Mouse (Mus musculus) hindbrain, embryonic 14.5 days (tissue): Measurements from ENCODE around the gene Asprv1. TPM values are rescaled to one million over a fixed set of nuclear protein-coding genes. Genes with fewer than 3 reads are reported as not detected.

Source experiments
- ATAC-seq: fragments of 200-750 bp; cut with Nextera tagmentation; 2 replicates; pipeline ENCODE4 v1.8.0; 2017; ENCODE audit warnings: moderate number of reproducible peaks, mild to moderate bottlenecking, moderate TSS enrichment, moderate library complexity; ENCODE audit not compliant: low FRiP score
- DNase-seq: peaks from one replicate; pipeline ENCODE4 v3.0.0-alpha.2; 2015; ENCODE audit warnings: low spot score
- H3K27ac ChIP-seq: fragments of 300-500 bp; sonication (generic); 2 replicates; pipeline ENCODE4 v1.5.1; 2014; ENCODE audit warnings: mild to moderate bottlenecking, moderate library complexity
- H3K27me3 ChIP-seq: fragments of 300-500 bp; sonication (generic); 2 replicates; pipeline ENCODE4 v1.6.1; 2014; ENCODE audit warnings: mild to moderate bottlenecking, low read length, mixed read lengths; ENCODE audit not compliant: control insufficient read depth, insufficient read depth
- H3K36me3 ChIP-seq: fragments of 300-500 bp; sonication (generic); replicated peaks from 2 replicates; pipeline ENCODE4 v1.6.1; 2014; ENCODE audit not compliant: control insufficient read depth, insufficient read depth
- H3K4me1 ChIP-seq: fragments of 300-500 bp; sonication (generic); replicated peaks from 2 replicates; pipeline ENCODE4 v1.6.1; 2014; ENCODE audit warnings: antibody characterized with exemption, low read length, mixed read lengths; ENCODE audit not compliant: control insufficient read depth, insufficient read depth
- H3K4me2 ChIP-seq: fragments of 300-500 bp; sonication (generic); replicated peaks from 2 replicates; pipeline ENCODE4 v1.6.1; 2014; ENCODE audit warnings: mild to moderate bottlenecking, moderate library complexity
- H3K4me3 ChIP-seq: fragments of 300-500 bp; sonication (generic); replicated peaks from 2 replicates; pipeline ENCODE4 v1.5.1; 2014; ENCODE audit warnings: mild to moderate bottlenecking, low read length
- H3K9ac ChIP-seq: fragments of 300-500 bp; sonication (generic); 2 replicates; pipeline ENCODE4 v1.6.1; 2014
- H3K9me3 ChIP-seq: fragments of 300-500 bp; sonication (generic); 2 replicates; pipeline ENCODE4 v1.6.1; 2016; ENCODE audit warnings: low read length; ENCODE audit not compliant: control insufficient read depth
- WGBS: fragments of 180-500 bp; shearing (Covaris S2); extraction: QIAGEN DNeasy Blood & Tissue Kit; methylation state at CpG from one replicate; pipeline ENCODE4 v1.1.7; 2014; 5-methylcytosine and 5-hydroxymethylcytosine counted together
- polyA plus RNA-seq: library from polyadenylated mRNA; unstranded; fragments of >200 nt; fragmentation: Nextera tagmentation; extraction: Ambion mirVana; gene quantifications from 2 replicates; pipeline ENCODE4 v1.2.1, GENCODE M21; 2014

Gene Asprv1
- polyA plus RNA-seq, 1 experiment from 2014 or later = 0.86 TPM

GRCm38 (mm10) chr6:86669240-86669727, 41.3 kb downstream of the Asprv1 start:
- ATAC-seq = peak; percentile 100
- H3K36me3 ChIP-seq = peaks cover 36% of the 10 kb centered on the region
- no peaks in the 10 kb centered on the region for H3K27me3 ChIP-seq
- peak overlapping the region; percentile 60 for H3K27ac ChIP-seq
- peak; percentile 99 for DNase-seq
- peak overlapping the region; percentile 82 for H3K4me2 ChIP-seq
- H3K4me3 ChIP-seq = peak overlapping the region; percentile 97
- no peaks in the 10 kb centered on the region for H3K9me3 ChIP-seq
- under 1% methylated on average over 32 of the region's 37 CpGs for WGBS
- H3K4me1 ChIP-seq = peaks cover 23% of the 10 kb centered on the region
- peak overlapping the region; percentile 50 for H3K9ac ChIP-seq

- ATAC-seq = no peak
- Histone ChIP-seq H3K27ac (no peak overlapping the region), H3K9me3 (no peaks in the 10 kb centered on the region), H3K27me3 (no peaks in the 10 kb centered on the region), H3K4me2 (no peak overlapping the region), H3K36me3 (peaks cover 42% of the 10 kb centered on the region), H3K4me3 (no peak overlapping the region), H3K4me1 (peaks cover 23% of the 10 kb centered on the region), H3K9ac (no peak overlapping the region)
- WGBS = 10% methylated on average over 2 of the region's 2 CpGs
- DNase-seq = peak; percentile 91
These were observed 42.9 kb downstream of the Asprv1 start for GRCm38 (mm10) chr6:86670873-86671272.

- WGBS = 81% methylated on average over 6 of the region's 6 CpGs
- no peak for ATAC-seq
- Histone ChIP-seq H3K27me3 (no peaks in the 10 kb centered on the region), H3K36me3 (peaks cover 91% of the 10 kb centered on the region), H3K4me1 (peaks cover 1% of the 10 kb centered on the region; the same call in 1 of the 2 replicates), H3K4me3 (no peak overlapping the region), H3K9me3 (no peaks in the 10 kb centered on the region), H3K27ac (no peak overlapping the region), H3K9ac (no peak overlapping the region), H3K4me2 (no peak overlapping the region)
- no peak for DNase-seq
These were observed 50.4 kb downstream of the Asprv1 start for GRCm38 (mm10) chr6:86678341-86678740.

Other genes starting within 250 kb of the Asprv1 start
- 94.9 and 99.9 TPM in 2 replicates for gene Pcyox1, start 231.0 kb upstream of the Asprv1 start, polyA plus RNA-seq
- 267 and 306 TPM in 2 replicates for gene Tia1, start 223.9 kb upstream of the Asprv1 start, polyA plus RNA-seq
- gene Gm44790, start 201.5 kb upstream of the Asprv1 start, polyA plus RNA-seq = not detected in 2 replicates
- 19.2 and 21.6 TPM in 2 replicates for gene C87436, start 189.8 kb upstream of the Asprv1 start, polyA plus RNA-seq
- 313 and 316 TPM in 2 replicates for gene Pcbp1, start 101.8 kb upstream of the Asprv1 start, polyA plus RNA-seq
- gene Mxd1, start 41.0 kb downstream of the Asprv1 start, polyA plus RNA-seq = 16.6 and 19.6 TPM in 2 replicates
- gene Snrnp27, start 56.4 kb downstream of the Asprv1 start, polyA plus RNA-seq = 95.1 and 99.1 TPM in 2 replicates
- gene Gmcl1, start 105.2 kb downstream of the Asprv1 start, polyA plus RNA-seq = 40.8 and 44.8 TPM in 2 replicates
- 5.2 and 5.7 TPM in 2 replicates for gene Anxa4, start 165.4 kb downstream of the Asprv1 start, polyA plus RNA-seq
- gene Aak1, start 221.4 kb downstream of the Asprv1 start, polyA plus RNA-seq = 49.8 and 52.7 TPM in 2 replicates